Mouse (Mus musculus) cerebellum, adult 2 months (tissue): ENCODE measurements around the gene Gtpbp3. TPM values are rescaled to one million over a fixed set of nuclear protein-coding genes. Genes with fewer than 3 reads are reported as not detected.
"Not testable (repeated sequence)": the region's sequence is repeated elsewhere in the genome, so short reads cannot be mapped to it uniquely, and the experiment has no call there.

Source experiments
- DNase-seq, 2 experiments: peaks; one replicate each; pipeline ENCODE4 v3.0.0; 2021
- H3K27ac ChIP-seq: fragments of 200-500 bp; 2 replicates; pipeline ENCODE4 v1.5.1; 2012; ENCODE audit warnings: low read length, control low read depth, inconsistent platforms; ENCODE audit not compliant: insufficient read depth
- H3K27me3 ChIP-seq: fragments of 200-500 bp; 2 replicates; pipeline ENCODE4 v1.6.1; 2012; ENCODE audit warnings: inconsistent platforms, mild to moderate bottlenecking, low read length, moderate library complexity; ENCODE audit not compliant: control insufficient read depth, insufficient read depth
- H3K4me1 ChIP-seq: fragments of 200-500 bp; 2 replicates; pipeline ENCODE4 v1.6.1; 2011; ENCODE audit warnings: low read length; ENCODE audit not compliant: control insufficient read depth, insufficient read depth
- H3K4me3 ChIP-seq: fragments of 200-500 bp; replicated peaks from 2 replicates; pipeline ENCODE3; 2011; ENCODE audit warnings: mild to moderate bottlenecking, low read depth, low read length, control low read depth; ENCODE audit not compliant: insufficient read depth
- CTCF ChIP-seq: fragments of 200-500 bp; IDR thresholded peaks from 2 replicates; pipeline ENCODE4 v1.5.1; 2011; ENCODE audit warnings: low read depth, mild to moderate bottlenecking, control low read depth, low read length, moderate library complexity, borderline replicate concordance; ENCODE audit not compliant: insufficient read depth
- POLR2A ChIP-seq: fragments of 200-500 bp; IDR thresholded peaks from 2 replicates; pipeline ENCODE4 v1.6.1; 2011; ENCODE audit warnings: low read length, control low read depth, borderline replicate concordance; ENCODE audit not compliant: insufficient read depth
- WGBS: fragments of 180-500 bp; shearing (Covaris S2); methylation state at CpG from one replicate; pipeline ENCODE4 v1.1.7; 2018; 5-methylcytosine and 5-hydroxymethylcytosine counted together
- polyA plus RNA-seq: library from polyadenylated mRNA; depleted of rRNA; stranded (reverse); fragments of >200 nt; gene quantifications from 2 replicates; pipeline ENCODE4 v1.2.3, GENCODE M21; 2012

Gene Gtpbp3
- polyA plus RNA-seq, 1 experiment: 34.7 TPM

GRCm38 (mm10) chr8:71519037-71519825 is 31.3 kb downstream of the Gtpbp3 start:
- not testable (repeated sequence) for H3K4me3 ChIP-seq, H3K27me3 ChIP-seq, H3K4me1 ChIP-seq, H3K27ac ChIP-seq
- DNase-seq: peak in 1 of 2 experiments; percentile 44
- 33% methylated on average over 10 of the region's 10 CpGs for WGBS
- TF ChIP-seq CTCF: peak; percentile 66

GRCm38 (mm10) chr8:71521634-71522033 is 33.7 kb downstream of the Gtpbp3 start:
- TF ChIP-seq CTCF (peak; percentile 94), POLR2A (no peak)
- Histone ChIP-seq H3K27me3 (peaks cover 8% of the 10 kb centered on the region; the same call in 1 of the 2 replicates), H3K4me3 (no peak overlapping the region), H3K27ac (no peak overlapping the region), H3K4me1 (no peaks in the 10 kb centered on the region; the same call in 1 of the 2 replicates)
- WGBS: 2% methylated on average over 17 of the region's 17 CpGs
- DNase-seq: peak; percentile 86 to 93

- peaks cover 8% of the 10 kb centered on the region; the same call in 1 of the 2 replicates for H3K27me3 ChIP-seq
- 9% methylated on average over 46 of the region's 46 CpGs for WGBS
- TF ChIP-seq POLR2A: no peak
- TF ChIP-seq CTCF: no peak
Measured at GRCm38 (mm10) chr8:71525226-71526050, 37.5 kb downstream of the Gtpbp3 start, which contains the start of gene Ccdc194. Gene Ccdc194 (minus strand): TSS chr8:71525711.

DNA sequence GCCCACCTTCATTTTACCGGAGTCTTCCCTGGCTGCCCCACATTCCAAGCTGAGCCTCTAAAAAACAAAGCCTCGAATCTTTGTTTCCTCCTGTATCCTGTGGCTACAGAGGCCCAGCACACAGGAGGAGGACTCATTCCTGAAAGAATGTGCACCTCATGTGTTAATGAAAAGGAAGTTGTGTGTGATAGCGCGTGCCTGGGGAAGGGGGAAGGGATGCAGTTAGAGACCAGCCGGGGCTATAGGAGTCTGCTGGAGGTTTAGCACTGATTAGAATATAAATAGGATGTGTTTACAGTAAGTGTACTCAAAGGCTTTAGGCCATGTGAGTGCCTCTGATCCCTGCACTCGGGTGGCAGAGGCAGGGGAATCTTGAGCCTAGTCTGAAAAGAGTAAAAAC is 38.4 kb downstream of the Gtpbp3 start:
- H3K4me1 ChIP-seq: no peaks in the 10 kb centered on the region; the same call in 1 of the 2 replicates
- H3K27ac ChIP-seq: no peak overlapping the region
- no peak overlapping the region for H3K4me3 ChIP-seq
- TF ChIP-seq CTCF (no peak), POLR2A (no peak)
- peaks cover 8% of the 10 kb centered on the region; the same call in 1 of the 2 replicates for H3K27me3 ChIP-seq
- 36% methylated on average over 6 of the region's 6 CpGs for WGBS
- no peak for DNase-seq

More at GRCm38 (mm10) chr8:71525226-71526050, 37.5 kb downstream of the Gtpbp3 start, which contains the start of gene Ccdc194:
- H3K27ac ChIP-seq: no peak within 1 kb of the TSS
- no peaks in the 10 kb centered on the region; the same call in 1 of the 2 replicates for H3K4me1 ChIP-seq
- H3K4me3 ChIP-seq: no peak within 1 kb of the TSS
- DNase-seq: no peak

- Histone ChIP-seq H3K4me3 (no peak overlapping the region), H3K27ac (no peak overlapping the region), H3K4me1 (no peaks in the 10 kb centered on the region; the same call in 1 of the 2 replicates), H3K27me3 (peaks cover 8% of the 10 kb centered on the region; the same call in 1 of the 2 replicates)
- DNase-seq: no peak
- 65% methylated on average over 3 of the region's 3 CpGs for WGBS
- TF ChIP-seq CTCF (no peak), POLR2A (no peak)
Measured at GRCm38 (mm10) chr8:71527162-71527870, 39.4 kb downstream of the Gtpbp3 start.

- DNase-seq: no peak
- no peak for TF ChIP-seq POLR2A
- H3K4me3 ChIP-seq: no peak overlapping the region
- no peak overlapping the region for H3K27ac ChIP-seq
- peaks cover 8% of the 10 kb centered on the region; the same call in 1 of the 2 replicates for H3K27me3 ChIP-seq
- no peaks in the 10 kb centered on the region; the same call in 1 of the 2 replicates for H3K4me1 ChIP-seq
- WGBS: 75% methylated on average over 11 of the region's 11 CpGs
Measured at GRCm38 (mm10) chr8:71528362-71529073, 40.6 kb downstream of the Gtpbp3 start.
